8 mouse cellular contexts compared by ENCODE assay signal in genomic region chr10:39291134-39291746, GRCm38 (mm10).
DNase-seq lines count a peak whose midpoint lies in the region; ATAC-seq and TF ChIP-seq lines count a peak whose summit lies in the region.
"Had no signal": no experiment of that assay in that cellular context is flagged by ENCODE, and none has a peak within 500 bp of the region (broad histone marks: within the 10 kb centered on the region; RNA-seq: fewer than 3 reads in every experiment).

No protein-coding gene starts in this region.

- no peak overlapping the region for H3K27ac ChIP-seq in cerebellum, adult 2 months (ENCODE audit: insufficient read depth, low read length)
- peak overlapping the region; percentile 64 for H3K27ac ChIP-seq in hindbrain, embryonic 16.5 days (ENCODE audit: low read depth, low read length)
- peak overlapping the region; percentile 53 for H3K27ac ChIP-seq in limb, embryonic 10.5 days
- no peak overlapping the region for H3K27ac ChIP-seq in liver, postnatal 0 days (ENCODE audit: low read depth)
- H3K27ac ChIP-seq: liver, embryonic 14.5 days had no signal

- WGBS in cerebellum, adult 2 months, result 9% methylated on average over 8 of the region's 8 CpGs
- WGBS in hindbrain, embryonic 16.5 days, result 37% methylated on average over 8 of the region's 8 CpGs
- WGBS in limb, embryonic 10.5 days, result 87% methylated on average over 8 of the region's 8 CpGs
- 65% methylated on average over 8 of the region's 8 CpGs for WGBS in liver, postnatal 0 days (ENCODE audit: insufficient replicate concordance)

- no peak for TF ChIP-seq EP300 in liver, postnatal 0 days (IDR thresholded peaks at IDR 0.05; ENCODE audit: low read depth)

- peaks cover 3% of the 10 kb centered on the region for H3K4me1 ChIP-seq in cerebellum, adult 2 months (ENCODE audit: control insufficient read depth, insufficient read depth, low read length)
- H3K4me1 ChIP-seq in hindbrain, embryonic 16.5 days (ENCODE audit: control insufficient read depth, insufficient read depth, low read depth, low read length), result peaks cover 23% of the 10 kb centered on the region
- H3K4me1 ChIP-seq in limb, embryonic 10.5 days, result peaks cover 31% of the 10 kb centered on the region
- peaks cover 8% of the 10 kb centered on the region; the same call in 1 of the 2 replicates for H3K4me1 ChIP-seq in liver, postnatal 0 days (ENCODE audit: insufficient read depth)

- no peaks in the 10 kb centered on the region for H3K27me3 ChIP-seq in cerebellum, adult 2 months (ENCODE audit: control insufficient read depth, insufficient read depth, low read length)
- no peaks in the 10 kb centered on the region for H3K27me3 ChIP-seq in hindbrain, embryonic 16.5 days (replicated peaks; ENCODE audit: control insufficient read depth, insufficient read depth, low read length)
- H3K27me3 ChIP-seq in limb, embryonic 10.5 days (ENCODE audit: low read depth, poor library complexity, severe bottlenecking), result no peaks in the 10 kb centered on the region
- no peaks in the 10 kb centered on the region for H3K27me3 ChIP-seq in liver, postnatal 0 days (ENCODE audit: insufficient read depth, low read length)

- TF ChIP-seq POLR2A in cerebellum, adult 2 months (IDR thresholded peaks at IDR 0.05; ENCODE audit: borderline replicate concordance, insufficient read depth, low read length), result no peak

- no peaks in the 10 kb centered on the region for H3K9me3 ChIP-seq in hindbrain, embryonic 16.5 days (ENCODE audit: control insufficient read depth, low read length)
- 0 out of 2 replicates have a peak, but pooled peaks cover 3% of the 10 kb centered on the region for H3K9me3 ChIP-seq in limb, embryonic 10.5 days (replicated peaks)
- no peaks in the 10 kb centered on the region for H3K9me3 ChIP-seq in liver, postnatal 0 days (ENCODE audit: low read length)

- peak overlapping the region; percentile 17; the same call in 1 of the 2 replicates for H3K4me2 ChIP-seq in hindbrain, embryonic 16.5 days (ENCODE audit: low read length)
- H3K4me2 ChIP-seq in liver, postnatal 0 days (ENCODE audit: low read depth, low read length), result no peak overlapping the region

- peak; percentile 89 for ATAC-seq in hindbrain, embryonic 16.5 days
- ATAC-seq in liver, postnatal 0 days, result no peak

- no peak overlapping the region for H3K4me3 ChIP-seq in cerebellum, adult 2 months (replicated peaks; ENCODE audit: insufficient read depth, low read depth, low read length)
- no peak overlapping the region for H3K4me3 ChIP-seq in hindbrain, embryonic 16.5 days (ENCODE audit: low read length)
- no peak overlapping the region for H3K4me3 ChIP-seq in limb, embryonic 10.5 days
- no peak overlapping the region for H3K4me3 ChIP-seq in liver, postnatal 0 days (ENCODE audit: low read depth, low read length)

- peak; percentile 77 for DNase-seq in adrenal gland, postnatal 10 days
- peak; percentile 47 to 64 for DNase-seq in cerebellum, adult 2 months
- peak; percentile 25 to 68 for DNase-seq in gastrocnemius, adult 8-10 months (ENCODE audit: low spot score in 2 of 2)
- DNase-seq in limb, embryonic 10.5 days (ENCODE audit: low spot score), result no peak
- DNase-seq in ovary, postnatal 10 days (ENCODE audit: low spot score), result peak; percentile 24
- DNase-seq in liver, postnatal 0 days, result no peak

- no peak overlapping the region for H3K9ac ChIP-seq in hindbrain, embryonic 16.5 days (ENCODE audit: low read depth, low read length)
- H3K9ac ChIP-seq in liver, postnatal 0 days (replicated peaks), result no peak overlapping the region
- H3K9ac ChIP-seq: liver, embryonic 14.5 days had no signal

- no peaks in the 10 kb centered on the region for H3K36me3 ChIP-seq in hindbrain, embryonic 16.5 days (ENCODE audit: control insufficient read depth, insufficient read depth, low read length)
- H3K36me3 ChIP-seq in limb, embryonic 10.5 days, result no peaks in the 10 kb centered on the region
- H3K36me3 ChIP-seq in liver, postnatal 0 days (replicated peaks; ENCODE audit: insufficient read depth, low read length), result no peaks in the 10 kb centered on the region

- TF ChIP-seq CTCF in cerebellum, adult 2 months (IDR thresholded peaks at IDR 0.05; ENCODE audit: borderline replicate concordance, insufficient read depth, low read depth, low read length), result no peak
- no peak for TF ChIP-seq CTCF in liver, postnatal 0 days (IDR thresholded peaks at IDR 0.05; ENCODE audit: low read depth)

Comparison
In these comparisons a context has a peak if more than half of its experiments do, and no peak if none do; other contexts are left out.
1. DNase-seq: peak in adrenal gland, postnatal 10 days (single experiment), cerebellum, adult 2 months (2 of 2), gastrocnemius, adult 8-10 months (2 of 2) and ovary, postnatal 10 days (single experiment); none in limb, embryonic 10.5 days (single experiment) and liver, postnatal 0 days (single experiment).
2. H3K27ac ChIP-seq: peak in hindbrain, embryonic 16.5 days (single experiment) and limb, embryonic 10.5 days (single experiment); none in cerebellum, adult 2 months (single experiment) and liver, postnatal 0 days (single experiment).